Mouse (Mus musculus) heart, adult 2 months (tissue): ENCODE results near the gene Rabac1. TPM values are rescaled to one million over a fixed set of nuclear protein-coding genes. Genes with fewer than 3 reads are reported as not detected.

ENCODE experiments used
- DNase-seq, 2 experiments: peaks; one replicate each; pipeline ENCODE4 v3.0.0; 2021
- H3K27ac ChIP-seq: fragments of 200-600 bp; 2 replicates; pipeline ENCODE4 v1.8.1; 2022
- H3K27me3 ChIP-seq: fragments of 200-500 bp; 2 replicates; pipeline ENCODE4 v1.6.1; 2012; ENCODE audit warnings: mild to moderate bottlenecking, low read length, inconsistent platforms, mixed read lengths; ENCODE audit not compliant: control insufficient read depth, insufficient read depth
- H3K36me3 ChIP-seq: fragments of 200-500 bp; 2 replicates; pipeline ENCODE4 v1.6.1; 2012; ENCODE audit warnings: low read length, inconsistent platforms; ENCODE audit not compliant: control insufficient read depth, insufficient read depth
- H3K4me1 ChIP-seq: fragments of 200-500 bp; 2 replicates; pipeline ENCODE4 v1.6.1; 2011; ENCODE audit warnings: low read length; ENCODE audit not compliant: control insufficient read depth, insufficient read depth
- H3K4me3 ChIP-seq: fragments of 200-600 bp; 2 replicates; pipeline ENCODE4 v1.8.1; 2022
- H3K79me2 ChIP-seq: fragments of 200-500 bp; replicated peaks from 2 replicates; pipeline ENCODE4 v1.6.1; 2012; ENCODE audit warnings: mild to moderate bottlenecking, inconsistent platforms, low read length, moderate library complexity, mixed read lengths; ENCODE audit not compliant: control insufficient read depth, insufficient read depth
- H3K9ac ChIP-seq: fragments of 200-500 bp; 2 replicates; pipeline ENCODE4 v1.6.1; 2012; ENCODE audit warnings: low read depth, mild to moderate bottlenecking, control low read depth, inconsistent platforms, low read length, mixed read lengths
- CTCF ChIP-seq: fragments of 200-600 bp; IDR thresholded peaks from 2 replicates; pipeline ENCODE4 v1.8.1; 2022; ENCODE audit warnings: antibody characterized with exemption, mild to moderate bottlenecking, moderate library complexity
- EP300 ChIP-seq: fragments of 200-500 bp; IDR thresholded peaks from 2 replicates; pipeline ENCODE4 v1.6.1; 2011; ENCODE audit warnings: low read depth, low read length, control low read depth; ENCODE audit not compliant: insufficient read depth
- POLR2A ChIP-seq: fragments of 200-500 bp; IDR thresholded peaks from 2 replicates; pipeline ENCODE4 v1.6.1; 2011; ENCODE audit warnings: mild to moderate bottlenecking, low read depth, low read length, control low read depth; ENCODE audit not compliant: insufficient read depth
- WGBS: fragments of 180-500 bp; shearing (Covaris S2); methylation state at CpG from one replicate; pipeline ENCODE4 v1.1.7; 2018; 5-methylcytosine and 5-hydroxymethylcytosine counted together
- intact Hi-C: fragments of 180-260 bp; cut with DNase I; formaldehyde crosslinking; loops from one replicate; pipeline ENCODE4 v1.15.1; 2025
- microRNA-seq, 2 experiments: library from miRNA; unstranded; fragments of <30 nt; microRNA quantifications; one replicate each; pipeline ENCODE4 v1.2.0; 2021
- polyA plus RNA-seq: library from polyadenylated mRNA; depleted of rRNA; stranded (reverse); fragments of >200 nt; gene quantifications from 2 replicates; pipeline ENCODE4 v1.2.3, GENCODE M21; 2012; rRNA removed
- total RNA-seq, 2 experiments: library from RNA; stranded (reverse); gene quantifications; 2 replicates each; pipeline ENCODE4 v1.2.3; 2021

Rabac1 gene
- total and polyA plus RNA-seq, 3 experiments: 299 to 467 (median 358) TPM

DNA sequence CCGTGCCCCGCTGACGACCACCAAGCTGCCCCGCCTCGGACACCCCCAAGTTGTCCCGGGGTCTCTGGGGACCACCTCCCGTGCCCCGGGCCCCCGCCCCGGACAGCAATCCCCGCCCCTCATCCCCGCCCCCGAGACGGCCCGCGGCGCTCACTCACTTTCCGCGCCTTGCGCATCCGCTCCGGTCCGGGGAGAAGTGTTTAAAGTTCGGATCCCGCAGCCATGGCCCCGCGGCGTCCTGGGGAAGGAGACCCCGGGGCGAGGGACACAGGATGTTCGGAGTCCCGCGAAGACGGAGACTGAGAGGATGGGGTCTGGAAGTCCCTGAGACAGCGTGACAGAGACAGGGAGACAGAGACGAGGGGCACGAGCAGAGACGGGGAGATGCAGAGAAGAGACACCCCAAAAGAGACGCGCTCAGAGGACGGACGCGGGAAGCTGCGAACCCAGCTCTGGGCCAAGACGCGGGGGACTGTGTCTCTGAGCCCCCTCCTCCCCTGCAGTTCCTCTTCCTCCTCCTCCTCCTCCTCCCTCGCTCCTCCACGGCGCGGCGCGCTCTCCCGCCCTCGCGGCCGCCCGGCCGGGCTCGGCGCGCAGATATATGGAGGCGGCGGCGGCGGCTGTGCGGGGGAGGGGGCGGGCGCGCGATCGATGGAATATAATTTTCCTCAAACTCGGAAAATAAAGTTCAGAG, 28.1 kb downstream of the Rabac1 start, which contains the start of gene Gm4881:
Gene Gm4881 (minus strand): TSS at position 238 of the 694 bp plus-strand sequence.
- Histone ChIP-seq H3K27ac (no peak within 1 kb of the TSS), H3K4me3 (peak within 1 kb of the TSS; percentile 8; the same call in 1 of the 2 replicates), H3K36me3 (no peaks in the 10 kb centered on the region), H3K4me1 (peaks cover 1% of the 10 kb centered on the region; the same call in 1 of the 2 replicates), H3K79me2 (no peaks in the 10 kb centered on the region), H3K27me3 (peaks cover 36% of the 10 kb centered on the region), H3K9ac (no peak within 1 kb of the TSS)
- intact Hi-C loops: no loop called here
- no peak for DNase-seq
- 1% methylated on average over 71 of the region's 72 CpGs for WGBS
- TF ChIP-seq CTCF (no peak), EP300 (no peak), POLR2A (no peak)

DNA sequence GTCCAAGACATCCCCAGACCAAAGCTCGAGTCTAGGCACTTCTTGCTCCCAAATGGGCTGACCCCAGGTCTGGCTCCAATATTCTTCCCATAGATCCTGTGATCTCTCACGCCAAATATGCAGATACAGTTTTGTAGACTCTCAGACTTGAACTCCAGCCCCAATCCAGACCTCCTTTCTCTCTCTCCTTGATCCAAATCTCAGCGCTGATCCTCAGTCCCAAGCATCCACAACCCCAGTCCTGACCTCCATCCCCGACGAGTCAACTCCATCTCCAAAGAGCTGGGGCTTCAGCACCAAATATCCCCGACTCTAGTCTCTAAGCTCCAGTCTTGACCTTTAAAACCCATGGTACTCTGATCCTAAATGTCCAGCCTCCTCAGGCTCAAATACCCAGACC, 28.9 kb downstream of the Rabac1 start:
- WGBS: 1% methylated on average over 6 of the region's 6 CpGs

GRCm38 (mm10) chr7:24931651-24932050, 40.9 kb downstream of the Rabac1 start:
- no peak overlapping the region for H3K4me3 ChIP-seq
- intact Hi-C loops: no loop called here
- H3K4me1 ChIP-seq: no peaks in the 10 kb centered on the region
- no peaks in the 10 kb centered on the region for H3K36me3 ChIP-seq
- H3K9ac ChIP-seq: no peak overlapping the region
- H3K79me2 ChIP-seq: no peaks in the 10 kb centered on the region
- no peak for DNase-seq
- no peak overlapping the region for H3K27ac ChIP-seq
- TF ChIP-seq EP300 (no peak), POLR2A (no peak), CTCF (no peak)
- peaks cover 15% of the 10 kb centered on the region for H3K27me3 ChIP-seq
- 4% methylated on average over 15 of the region's 15 CpGs for WGBS

More for the DNA sequence above, 28.9 kb downstream of the Rabac1 start:
- no peak overlapping the region for H3K4me3 ChIP-seq
- H3K9ac ChIP-seq: no peak overlapping the region
- TF ChIP-seq EP300 (no peak), CTCF (no peak), POLR2A (no peak)
- H3K79me2 ChIP-seq: no peaks in the 10 kb centered on the region
- H3K4me1 ChIP-seq: peaks cover 1% of the 10 kb centered on the region; the same call in 1 of the 2 replicates
- H3K27me3 ChIP-seq: peaks cover 36% of the 10 kb centered on the region
- no peaks in the 10 kb centered on the region for H3K36me3 ChIP-seq
- intact Hi-C loops: no loop called here
- no peak for DNase-seq
- no peak overlapping the region for H3K27ac ChIP-seq

DNA sequence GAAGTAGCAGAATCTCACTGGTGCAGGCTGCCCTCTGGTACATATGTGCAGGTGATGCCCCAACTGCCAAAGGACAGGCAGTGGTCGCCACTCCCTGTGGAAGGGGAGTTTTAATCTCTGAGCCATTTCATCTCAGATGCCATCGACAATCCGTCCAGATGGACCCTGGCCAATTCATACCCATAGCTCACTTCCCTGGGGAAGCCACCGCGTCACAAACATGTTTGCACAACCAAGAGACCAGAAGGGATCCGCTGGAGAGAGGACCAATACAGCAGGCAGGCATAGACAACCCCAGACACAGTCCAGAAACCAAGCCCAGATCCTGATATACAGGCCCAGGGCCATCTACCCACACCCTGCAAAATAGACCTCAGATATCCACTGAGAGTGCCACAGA, 42.1 kb downstream of the Rabac1 start:
- H3K9ac ChIP-seq: no peak overlapping the region
- no peak overlapping the region for H3K27ac ChIP-seq
- H3K4me1 ChIP-seq: no peaks in the 10 kb centered on the region
- DNase-seq: no peak
- intact Hi-C loops: no loop called here
- H3K4me3 ChIP-seq: no peak overlapping the region
- WGBS: 47% methylated on average over 6 of the region's 6 CpGs
- H3K36me3 ChIP-seq: no peaks in the 10 kb centered on the region
- peaks cover 14% of the 10 kb centered on the region for H3K27me3 ChIP-seq
- H3K79me2 ChIP-seq: no peaks in the 10 kb centered on the region
- no peak for TF ChIP-seq EP300
- no peak for TF ChIP-seq CTCF
- TF ChIP-seq POLR2A: no peak

Small RNA genes within 50 kb of the gene (microRNA-seq; reads per million reads assigned to microRNA genes)
- gene Mir7046: 0 to 1.1 reads per million in 2 experiments
- 0 to 0.39 reads per million in 2 experiments for gene Mir7047

Other genes starting within 250 kb of the Rabac1 start
- not detected for gene Gm4763, start 245.8 kb downstream of the Rabac1 start, total RNA-seq
- gene Gm4763, start 245.8 kb downstream of the Rabac1 start, polyA plus RNA-seq: not detected in 2 replicates
- under 1 TPM in 1 of 2 experiments, not detected in 1; 0.14 TPM for gene Cd177, start 212.4 kb downstream of the Rabac1 start, total RNA-seq
- gene Cd177, start 212.4 kb downstream of the Rabac1 start, polyA plus RNA-seq: 0.29 and 0.76 TPM in 2 replicates
- not detected for gene Ceacam10, start 195.5 kb downstream of the Rabac1 start, total RNA-seq
- not detected in 2 replicates for gene Ceacam10, start 195.5 kb downstream of the Rabac1 start, polyA plus RNA-seq
- not detected for gene Gm9844, start 110.5 kb downstream of the Rabac1 start, total RNA-seq
- 0.67 and 0.68 TPM in 2 replicates for gene Gm9844, start 110.5 kb downstream of the Rabac1 start, polyA plus RNA-seq
- not detected for gene Lypd4, start 102.8 kb downstream of the Rabac1 start, total RNA-seq
- 0.12 and 0.53 TPM in 2 replicates for gene Lypd4, start 102.8 kb downstream of the Rabac1 start, polyA plus RNA-seq
- not detected for gene Dmrtc2, start 102.7 kb downstream of the Rabac1 start, total RNA-seq
- gene Dmrtc2, start 102.7 kb downstream of the Rabac1 start, polyA plus RNA-seq: not detected in 2 replicates
- gene Rps19, start 88.4 kb downstream of the Rabac1 start, total RNA-seq: 100 to 1,000 TPM; 505 to 584 TPM
- gene Rps19, start 88.4 kb downstream of the Rabac1 start, polyA plus RNA-seq: 243 and 256 TPM in 2 replicates
- 1 to 10 TPM; 1.1 to 1.7 TPM for gene Cd79a, start 75.4 kb downstream of the Rabac1 start, total RNA-seq
- 5.1 and 15.6 TPM in 2 replicates for gene Cd79a, start 75.4 kb downstream of the Rabac1 start, polyA plus RNA-seq
- 10 to 100 TPM; 43.0 to 43.2 TPM for gene Arhgef1, start 69.8 kb downstream of the Rabac1 start, total RNA-seq
- gene Arhgef1, start 69.8 kb downstream of the Rabac1 start, polyA plus RNA-seq: 92.8 and 105 TPM in 2 replicates
- not detected for gene Gm4881, start 28.3 kb downstream of the Rabac1 start, total RNA-seq
- gene Gm4881, start 28.3 kb downstream of the Rabac1 start, polyA plus RNA-seq: not detected in 2 replicates
- gene Atp1a3, start 33.2 kb upstream of the Rabac1 start, total RNA-seq: 1 to 10 TPM in 1 of 2 experiments, under 1 TPM in 1; 0.39 to 1.2 TPM
- 0.85 and 1.7 TPM in 2 replicates for gene Atp1a3, start 33.2 kb upstream of the Rabac1 start, polyA plus RNA-seq
- 1 to 10 TPM; 4.5 to 4.6 TPM for gene Grik5, start 99.6 kb upstream of the Rabac1 start, total RNA-seq
- gene Grik5, start 99.6 kb upstream of the Rabac1 start, polyA plus RNA-seq: 10.3 and 12.1 TPM in 2 replicates
- 10 to 100 TPM in 1 of 2 experiments, 1 to 10 TPM in 1; 9.2 to 10.3 TPM for gene Zfp574, start 99.8 kb upstream of the Rabac1 start, total RNA-seq
- 11.8 and 12.6 TPM in 2 replicates for gene Zfp574, start 99.8 kb upstream of the Rabac1 start, polyA plus RNA-seq
- gene Pou2f2, start 207.0 kb upstream of the Rabac1 start, total RNA-seq: under 1 TPM; 0.39 to 0.64 TPM
- gene Pou2f2, start 207.0 kb upstream of the Rabac1 start, polyA plus RNA-seq: 0.38 and 1.5 TPM in 2 replicates
- gene Dedd2, start 247.9 kb upstream of the Rabac1 start, total RNA-seq: 10 to 100 TPM; 14.3 to 18.4 TPM
- gene Dedd2, start 247.9 kb upstream of the Rabac1 start, polyA plus RNA-seq: 18.7 and 21.7 TPM in 2 replicates
- 1 to 10 TPM; 7.4 to 9.6 TPM for gene Zfp526, start 248.7 kb upstream of the Rabac1 start, total RNA-seq
- gene Zfp526, start 248.7 kb upstream of the Rabac1 start, polyA plus RNA-seq: 6.9 and 8.1 TPM in 2 replicates